Comparison of ENCODE assay signal across 8 mouse cellular contexts in the genomic region with DNA sequence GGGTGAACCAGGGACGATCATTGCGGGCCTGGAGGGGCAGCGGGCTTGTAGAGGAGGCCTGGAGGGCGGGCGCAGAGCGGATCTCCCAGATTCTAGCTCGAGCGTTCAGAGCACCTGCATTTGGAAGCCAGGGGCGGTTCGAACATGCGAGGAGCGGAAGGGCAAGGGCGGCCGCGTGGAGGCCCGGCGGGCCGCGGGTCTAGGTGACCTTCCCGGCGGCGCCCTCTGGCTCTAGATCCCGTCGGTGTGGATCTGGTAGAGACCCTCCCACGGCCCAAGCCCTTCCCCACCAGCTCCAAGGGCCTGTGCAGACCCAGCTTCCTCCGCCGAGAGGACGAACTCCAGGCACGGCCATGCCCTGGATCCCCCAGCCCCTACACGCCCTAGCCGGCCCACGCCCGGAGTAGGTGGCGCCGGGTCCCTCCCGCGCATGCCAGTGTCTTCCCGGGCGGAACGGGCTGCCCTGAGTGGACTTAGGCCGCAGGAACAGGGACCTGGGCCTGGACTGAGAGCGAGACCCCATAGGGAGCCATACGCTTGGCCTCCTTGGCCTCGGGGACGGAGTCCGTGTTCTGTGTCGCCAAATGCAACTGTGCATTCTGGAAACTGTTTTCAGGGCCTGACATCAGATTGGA. TPM values are rescaled to one million over a fixed set of nuclear protein-coding genes. Genes with fewer than 3 reads are reported as not detected.
DNase-seq lines count a peak whose midpoint lies in the region; ATAC-seq and TF ChIP-seq lines count a peak whose summit lies in the region.

No protein-coding gene starts in this region.

- peaks cover 34% of the 10 kb centered on the region for H3K4me1 ChIP-seq in forebrain, embryonic 16.5 days (replicated peaks; ENCODE audit: control insufficient read depth, insufficient read depth, low read length)
- H3K4me1 ChIP-seq in intestine, embryonic 15.5 days (replicated peaks) = peaks cover 43% of the 10 kb centered on the region
- peaks cover 64% of the 10 kb centered on the region for H3K4me1 ChIP-seq in liver, embryonic 12.5 days
- peaks cover 46% of the 10 kb centered on the region for H3K4me1 ChIP-seq in neural tube, embryonic 12.5 days

- peak in 1 of 2 experiments; percentile 39 for DNase-seq in layer of hippocampus, adult 2 months (ENCODE audit: low spot score in 2 of 2)
- DNase-seq in layer of hippocampus, adult 9-10 months (ENCODE audit: low spot score) = no peak
- DNase-seq in adrenal gland, postnatal 14 days = peak; percentile 70
- no peak for DNase-seq in B cell, adult 2 months

- peak overlapping the region; percentile 99 for H3K27ac ChIP-seq in layer of hippocampus, adult 2 months
- peak overlapping the region; percentile 91 for H3K27ac ChIP-seq in forebrain, embryonic 16.5 days (ENCODE audit: low read length)
- H3K27ac ChIP-seq in intestine, embryonic 15.5 days = peak overlapping the region; percentile 99
- peak overlapping the region; percentile 92 for H3K27ac ChIP-seq in liver, embryonic 12.5 days
- H3K27ac ChIP-seq in neural tube, embryonic 12.5 days = peak overlapping the region; percentile 67

- H3K36me3 ChIP-seq in forebrain, embryonic 16.5 days (ENCODE audit: control insufficient read depth, insufficient read depth) = no peaks in the 10 kb centered on the region
- no peaks in the 10 kb centered on the region for H3K36me3 ChIP-seq in intestine, embryonic 15.5 days
- H3K36me3 ChIP-seq in liver, embryonic 12.5 days = peaks cover 8% of the 10 kb centered on the region
- H3K36me3 ChIP-seq in neural tube, embryonic 12.5 days = no peaks in the 10 kb centered on the region

- TF ChIP-seq CTCF in layer of hippocampus, adult 2 months (conservative IDR thresholded peaks at IDR 0.05) = no peak

- H3K4me2 ChIP-seq in forebrain, embryonic 16.5 days (ENCODE audit: low read length) = peak overlapping the region; percentile 97
- peak overlapping the region; percentile 64 for H3K4me2 ChIP-seq in intestine, embryonic 15.5 days (replicated peaks)
- peak overlapping the region; percentile 92 for H3K4me2 ChIP-seq in liver, embryonic 12.5 days
- H3K4me2 ChIP-seq in neural tube, embryonic 12.5 days (replicated peaks) = peak overlapping the region; percentile 92

- no peaks in the 10 kb centered on the region for H3K9me3 ChIP-seq in forebrain, embryonic 16.5 days (ENCODE audit: control insufficient read depth, low read length)
- no peaks in the 10 kb centered on the region for H3K9me3 ChIP-seq in intestine, embryonic 15.5 days
- H3K9me3 ChIP-seq in liver, embryonic 12.5 days (replicated peaks) = 0 out of 2 replicates have a peak, but pooled peaks cover 3% of the 10 kb centered on the region
- no peaks in the 10 kb centered on the region for H3K9me3 ChIP-seq in neural tube, embryonic 12.5 days

- H3K4me3 ChIP-seq in layer of hippocampus, adult 2 months = peak overlapping the region; percentile 77
- H3K4me3 ChIP-seq in forebrain, embryonic 16.5 days (replicated peaks; ENCODE audit: low read length) = peak overlapping the region; percentile 90
- peak overlapping the region; percentile 98 for H3K4me3 ChIP-seq in intestine, embryonic 15.5 days (replicated peaks)
- peak overlapping the region; percentile 91 for H3K4me3 ChIP-seq in liver, embryonic 12.5 days
- H3K4me3 ChIP-seq in neural tube, embryonic 12.5 days = peak overlapping the region; percentile 84

- peak overlapping the region; percentile 97 for H3K9ac ChIP-seq in forebrain, embryonic 16.5 days (replicated peaks; ENCODE audit: low read depth, low read length)
- H3K9ac ChIP-seq in intestine, embryonic 15.5 days = peak overlapping the region; percentile 98
- H3K9ac ChIP-seq in liver, embryonic 12.5 days = peak overlapping the region; percentile 98
- H3K9ac ChIP-seq in neural tube, embryonic 12.5 days = peak overlapping the region; percentile 91

- H3K27me3 ChIP-seq in forebrain, embryonic 16.5 days (replicated peaks; ENCODE audit: control insufficient read depth, insufficient read depth, low read length) = no peaks in the 10 kb centered on the region
- no peaks in the 10 kb centered on the region for H3K27me3 ChIP-seq in intestine, embryonic 15.5 days (replicated peaks)
- H3K27me3 ChIP-seq in liver, embryonic 12.5 days (replicated peaks) = no peaks in the 10 kb centered on the region
- no peaks in the 10 kb centered on the region for H3K27me3 ChIP-seq in neural tube, embryonic 12.5 days (replicated peaks)

- WGBS in forebrain, embryonic 16.5 days = under 1% methylated on average over 47 of the region's 47 CpGs
- WGBS in intestine, embryonic 15.5 days = under 1% methylated on average over 47 of the region's 47 CpGs
- WGBS in liver, embryonic 12.5 days (ENCODE audit: insufficient replicate concordance) = 0% methylated on average over 47 of the region's 47 CpGs
- under 1% methylated on average over 47 of the region's 47 CpGs for WGBS in neural tube, embryonic 12.5 days

- peak; percentile 27 for ATAC-seq in forebrain, embryonic 16.5 days
- ATAC-seq in intestine, embryonic 15.5 days = peak; percentile 22
- ATAC-seq in liver, embryonic 12.5 days = peak; percentile 40
- peak; percentile 46 for ATAC-seq in neural tube, embryonic 12.5 days (ENCODE audit: low FRiP score, low read depth)

RNA-seq across cellular contexts. Expression of a gene that starts 0.7 kb away (rescaled TPM):
- 100 to 1,000 TPM; 513 to 524 TPM for total RNA-seq in layer of hippocampus, adult 2 months (2021)
- total RNA-seq in adrenal gland, postnatal 14 days (2021) = 309 and 313 TPM in 2 replicates
- polyA plus RNA-seq in forebrain, embryonic 16.5 days (2015; fragmentation: Nextera tagmentation; extraction: Ambion mirVana) = 329 and 341 TPM in 2 replicates
- polyA plus RNA-seq in intestine, embryonic 15.5 days (2015; fragmentation: Nextera tagmentation; extraction: Ambion mirVana) = 287 and 295 TPM in 2 replicates
- polyA plus RNA-seq in liver, embryonic 12.5 days (2016; fragmentation: Nextera tagmentation; extraction: Ambion mirVana) = 156 and 159 TPM in 2 replicates
- 221 and 251 TPM in 2 replicates for polyA plus RNA-seq in neural tube, embryonic 12.5 days (2016; fragmentation: Nextera tagmentation; extraction: Ambion mirVana)

RNA-seq across cellular contexts. Expression of a gene that starts 34.8 kb away (rescaled TPM):
- total RNA-seq in layer of hippocampus, adult 2 months (2021) = 10 to 100 TPM; 61.3 to 65.5 TPM
- 137 and 146 TPM in 2 replicates for total RNA-seq in adrenal gland, postnatal 14 days (2021)
- 116 and 124 TPM in 2 replicates for polyA plus RNA-seq in forebrain, embryonic 16.5 days (2015; fragmentation: Nextera tagmentation; extraction: Ambion mirVana)
- polyA plus RNA-seq in intestine, embryonic 15.5 days (2015; fragmentation: Nextera tagmentation; extraction: Ambion mirVana) = 159 and 166 TPM in 2 replicates
- polyA plus RNA-seq in liver, embryonic 12.5 days (2016; fragmentation: Nextera tagmentation; extraction: Ambion mirVana) = 72.5 and 76.4 TPM in 2 replicates
- 151 and 153 TPM in 2 replicates for polyA plus RNA-seq in neural tube, embryonic 12.5 days (2016; fragmentation: Nextera tagmentation; extraction: Ambion mirVana)
